Mouse (Mus musculus) adipose tissue, adult 10 weeks (tissue): ENCODE data around the gene Krt15. TPM values are rescaled to one million over a fixed set of nuclear protein-coding genes. Genes with fewer than 3 reads are reported as not detected.

Experiments used
- polyA plus RNA-seq: library from polyadenylated mRNA; stranded (reverse); fragments of 350-450 nt; fragmentation: Illumina TruSeq; extraction: RNeasy Lipid Tissue Mini Kit (QIAGEN cat#74804); gene quantifications from one replicate; pipeline ENCODE4 v1.2.3, GENCODE M21; 2014; ENCODE audit warnings: low read depth, low replicate concordance

Gene Krt15
- 10.5 TPM for polyA plus RNA-seq

GRCm38 (mm10) chr11:100135731-100136130 lies at the start of gene Krt15:
TSS of gene Krt15 (minus strand) at chr11:100135928.

GRCm38 (mm10) chr11:100148615-100149330 lies 13.0 kb upstream of the Krt15 start, which contains the start of gene Krt19:
TSS of gene Krt19 (minus strand) at chr11:100148665.

GRCm38 (mm10) chr11:100121466-100121865 lies 14.3 kb downstream of the Krt15 start, which contains the start of gene Krt13:
TSS of gene Krt13 (minus strand) at chr11:100121566.

GRCm38 (mm10) chr11:100105576-100106122 lies 30.1 kb downstream of the Krt15 start, which contains the start of gene Krt36:
TSS of gene Krt36 (minus strand) at chr11:100105626.

GRCm38 (mm10) chr11:100096141-100096540 lies 39.6 kb downstream of the Krt15 start, which contains the start of gene Krt35:
TSS of gene Krt35 (minus strand) at chr11:100096241.

GRCm38 (mm10) chr11:100087861-100088260 lies 47.9 kb downstream of the Krt15 start, which contains the start of gene Krt32:
TSS of gene Krt32 (minus strand) at chr11:100088226.

Other genes starting within 250 kb of the Krt15 start
- gene Krtap31-1, start 228.0 kb downstream of the Krt15 start, polyA plus RNA-seq, result not detected
- not detected for gene Gm11565, start 221.2 kb downstream of the Krt15 start, polyA plus RNA-seq
- not detected for gene Krtap31-2, start 199.6 kb downstream of the Krt15 start, polyA plus RNA-seq
- gene Krtap9-5, start 187.5 kb downstream of the Krt15 start, polyA plus RNA-seq, result not detected
- not detected for gene Krtap29-1, start 156.9 kb downstream of the Krt15 start, polyA plus RNA-seq
- not detected for gene Krtap16-1, start 149.3 kb downstream of the Krt15 start, polyA plus RNA-seq
- gene Krtap17-1, start 141.9 kb downstream of the Krt15 start, polyA plus RNA-seq, result not detected
- not detected for gene Krt33a, start 119.7 kb downstream of the Krt15 start, polyA plus RNA-seq
- not detected for gene Krt33b, start 106.1 kb downstream of the Krt15 start, polyA plus RNA-seq
- not detected for gene Krt34, start 94.4 kb downstream of the Krt15 start, polyA plus RNA-seq
- not detected for gene Krt31, start 85.4 kb downstream of the Krt15 start, polyA plus RNA-seq
- gene Krt32, start 47.7 kb downstream of the Krt15 start, polyA plus RNA-seq, result 0.31 TPM
- gene Krt35, start 39.7 kb downstream of the Krt15 start, polyA plus RNA-seq, result not detected
- gene Krt36, start 30.3 kb downstream of the Krt15 start, polyA plus RNA-seq, result 0.48 TPM
- gene Krt13, start 14.4 kb downstream of the Krt15 start, polyA plus RNA-seq, result not detected
- gene Krt19, start 12.7 kb upstream of the Krt15 start, polyA plus RNA-seq, result 152 TPM
- not detected for gene Krt9, start 57.3 kb upstream of the Krt15 start, polyA plus RNA-seq
- 34.6 TPM for gene Krt14, start 71.6 kb upstream of the Krt15 start, polyA plus RNA-seq
- not detected for gene Krt16, start 113.0 kb upstream of the Krt15 start, polyA plus RNA-seq
- gene Krt17, start 125.1 kb upstream of the Krt15 start, polyA plus RNA-seq, result 2.0 TPM
- gene Krt42, start 133.9 kb upstream of the Krt15 start, polyA plus RNA-seq, result not detected
- 496 TPM for gene Eif1, start 184.0 kb upstream of the Krt15 start, polyA plus RNA-seq
- gene Gast, start 198.5 kb upstream of the Krt15 start, polyA plus RNA-seq, result not detected
- gene Hap1, start 220.2 kb upstream of the Krt15 start, polyA plus RNA-seq, result 33.4 TPM